Mouse (Mus musculus) spleen, adult 2 months (tissue): Measurements from ENCODE around the gene Baat.

ENCODE experiments used
- CTCF ChIP-seq: fragments of 200-500 bp; IDR thresholded peaks from 2 replicates; pipeline ENCODE4 v1.5.1; 2011; ENCODE audit warnings: mild to moderate bottlenecking, inconsistent platforms; ENCODE audit not compliant: insufficient read depth, insufficient read length, insufficient replicate concordance; ENCODE audit errors: extremely low read depth
- POLR2A ChIP-seq: fragments of 200-500 bp; IDR thresholded peaks from 2 replicates; pipeline ENCODE4 v1.6.1; 2011; ENCODE audit warnings: low read depth, low read length, inconsistent platforms

DNA sequence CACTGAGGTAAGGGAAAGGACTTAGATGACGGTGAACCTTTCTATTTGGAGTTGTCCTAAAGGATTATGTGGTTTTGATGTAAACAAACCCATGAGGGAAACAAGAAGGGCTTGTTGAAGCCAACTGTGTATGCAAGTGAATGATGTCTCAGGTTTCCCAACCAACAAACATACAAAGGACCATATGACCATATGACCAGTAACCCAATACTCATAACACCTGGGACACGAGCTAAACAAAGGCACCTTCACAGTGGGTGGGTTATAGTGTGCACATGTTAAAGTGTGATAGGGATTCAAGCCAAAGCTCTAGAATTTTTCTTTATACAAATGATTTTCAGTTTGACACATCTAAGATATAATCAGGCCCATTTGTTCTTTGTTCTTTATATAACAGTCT is 50.2 kb downstream of the Baat start:
- no peak for TF ChIP-seq CTCF
- TF ChIP-seq POLR2A, result no peak
